Comparison of ENCODE assay signal across 8 mouse cellular contexts in genomic region chr9:61509591-61510191, GRCm38 (mm10).
A peak's percentile ranks its signal among the peaks of the same experiment; 100 is the strongest.
DNase-seq lines count a peak whose midpoint lies in the region; ATAC-seq and TF ChIP-seq lines count a peak whose summit lies in the region.
"Had no signal": no experiment of that assay in that cellular context is flagged by ENCODE, and none has a peak within 500 bp of the region (broad histone marks: within the 10 kb centered on the region; RNA-seq: fewer than 3 reads in every experiment).

No protein-coding gene starts in this region.

- H3K4me2 ChIP-seq in hindbrain, embryonic 15.5 days, result peak overlapping the region; percentile 36
- peak overlapping the region; percentile 36 for H3K4me2 ChIP-seq in neural tube, embryonic 13.5 days
- no peak overlapping the region for H3K4me2 ChIP-seq in liver, embryonic 11.5 days
- H3K4me2 ChIP-seq: liver, embryonic 12.5 days had no signal

- H3K9me3 ChIP-seq in hindbrain, embryonic 15.5 days, result no peaks in the 10 kb centered on the region
- H3K9me3 ChIP-seq in neural tube, embryonic 13.5 days, result 0 out of 2 replicates have a peak, but pooled peaks cover 4% of the 10 kb centered on the region
- H3K9me3 ChIP-seq in liver, embryonic 11.5 days (ENCODE audit: control insufficient read depth, low read length), result no peaks in the 10 kb centered on the region
- H3K9me3 ChIP-seq: liver, embryonic 12.5 days had no signal

- H3K4me1 ChIP-seq in hindbrain, embryonic 15.5 days (replicated peaks), result peaks cover 26% of the 10 kb centered on the region
- H3K4me1 ChIP-seq in neural tube, embryonic 13.5 days (replicated peaks), result peaks cover 32% of the 10 kb centered on the region
- H3K4me1 ChIP-seq in liver, embryonic 11.5 days (replicated peaks; ENCODE audit: control insufficient read depth, insufficient read depth, low read length), result no peaks in the 10 kb centered on the region
- H3K4me1 ChIP-seq: liver, embryonic 12.5 days had no signal

- 0 out of 2 replicates have a peak, but pooled peaks cover 6% of the 10 kb centered on the region for H3K27me3 ChIP-seq in hindbrain, embryonic 15.5 days
- peaks cover 62% of the 10 kb centered on the region for H3K27me3 ChIP-seq in neural tube, embryonic 13.5 days
- peaks cover 40% of the 10 kb centered on the region for H3K27me3 ChIP-seq in liver, embryonic 11.5 days (replicated peaks; ENCODE audit: control insufficient read depth, insufficient read depth, low read length)

- H3K4me3 ChIP-seq in hindbrain, embryonic 15.5 days, result no peak overlapping the region
- H3K4me3 ChIP-seq in neural tube, embryonic 13.5 days, result no peak overlapping the region
- no peak overlapping the region for H3K4me3 ChIP-seq in liver, embryonic 11.5 days (ENCODE audit: low read depth, low read length)
- H3K4me3 ChIP-seq: liver, embryonic 12.5 days had no signal

- no peak overlapping the region for H3K9ac ChIP-seq in hindbrain, embryonic 15.5 days
- H3K9ac ChIP-seq in neural tube, embryonic 13.5 days, result no peak overlapping the region
- H3K9ac ChIP-seq in liver, embryonic 11.5 days (ENCODE audit: low read depth, low read length), result no peak overlapping the region
- H3K9ac ChIP-seq: liver, embryonic 12.5 days had no signal

- H3K27ac ChIP-seq in hindbrain, embryonic 15.5 days (replicated peaks), result peak overlapping the region; percentile 30
- H3K27ac ChIP-seq in neural tube, embryonic 13.5 days (replicated peaks), result peak overlapping the region; percentile 34
- no peak overlapping the region for H3K27ac ChIP-seq in liver, embryonic 11.5 days (ENCODE audit: low read depth, low read length)
- H3K27ac ChIP-seq: liver, embryonic 12.5 days had no signal

- TF ChIP-seq POLR2A in brain, embryonic 14.5 days (IDR thresholded peaks at IDR 0.05; ENCODE audit: borderline replicate concordance, extremely low read depth, insufficient read depth, insufficient read length, poor library complexity, severe bottlenecking), result no peak

- peak; percentile 43; the same call in 1 of the 2 replicates for TF ChIP-seq CTCF in brain, embryonic 14.5 days (IDR thresholded peaks at IDR 0.05; ENCODE audit: borderline replicate concordance, extremely low read depth, insufficient read depth, insufficient read length)

- 13% methylated on average over 26 of the region's 26 CpGs for WGBS in hindbrain, embryonic 15.5 days
- WGBS in neural tube, embryonic 13.5 days, result 10% methylated on average over 26 of the region's 26 CpGs
- WGBS in liver, embryonic 11.5 days, result 17% methylated on average over 26 of the region's 26 CpGs

- peak; percentile 71; the same call in 1 of the 2 replicates for ATAC-seq in hindbrain, embryonic 15.5 days (ENCODE audit: low FRiP score, low read depth)
- peak; percentile 81 for ATAC-seq in neural tube, embryonic 13.5 days (ENCODE audit: low read depth)
- no peak for ATAC-seq in monocyte, adult 5-6 weeks (replicated peaks; ENCODE audit: insufficient number of reproducible peaks, low FRiP score, low TSS enrichment, poor library complexity, severe bottlenecking)
- no peak for ATAC-seq in liver, embryonic 11.5 days (replicated peaks; ENCODE audit: low FRiP score)
- ATAC-seq: liver, embryonic 12.5 days had no signal

- DNase-seq in brain, embryonic 14.5 days (ENCODE audit: low read depth), result no peak
- peak; percentile 13 for DNase-seq in embryo, embryonic 11.5 days (ENCODE audit: low read depth, low spot score)
- DNase-seq in left cerebral cortex, adult 18-20 months (ENCODE audit: low spot score in 2 of 2), result no peak
- no peak for DNase-seq in liver, embryonic 11.5 days (ENCODE audit: low spot score)

- no peaks in the 10 kb centered on the region for H3K36me3 ChIP-seq in hindbrain, embryonic 15.5 days
- no peaks in the 10 kb centered on the region for H3K36me3 ChIP-seq in neural tube, embryonic 13.5 days
- no peaks in the 10 kb centered on the region for H3K36me3 ChIP-seq in liver, embryonic 11.5 days (ENCODE audit: control insufficient read depth, insufficient read depth, low read length)
- H3K36me3 ChIP-seq: liver, embryonic 12.5 days had no signal

Comparison
In these comparisons a context has a peak if more than half of its experiments do, and no peak if none do; other contexts are left out.
1. ATAC-seq: peak in hindbrain, embryonic 15.5 days (single experiment) and neural tube, embryonic 13.5 days (single experiment); none in monocyte, adult 5-6 weeks (single experiment) and liver, embryonic 11.5 days (single experiment).